Mouse (Mus musculus) stomach, postnatal 0 days (tissue): Measurements from ENCODE around the gene Cby1. TPM values are rescaled to one million over a fixed set of nuclear protein-coding genes. Genes with fewer than 3 reads are reported as not detected.

Source experiments
- ATAC-seq: fragments of 200-750 bp; cut with Nextera tagmentation; 2 replicates; pipeline ENCODE4 v1.8.0; 2017; ENCODE audit not compliant: low FRiP score, low TSS enrichment
- DNase-seq: peaks from one replicate; pipeline ENCODE4 v3.0.0-alpha.2; 2016; ENCODE audit warnings: low spot score
- H3K27ac ChIP-seq: fragments of 300-500 bp; sonication (generic); replicated peaks from 2 replicates; pipeline ENCODE4 v1.5.1; 2014; ENCODE audit warnings: mild to moderate bottlenecking, control low read depth
- H3K27me3 ChIP-seq: fragments of 300-500 bp; sonication (generic); 2 replicates; pipeline ENCODE4 v1.6.1; 2014; ENCODE audit warnings: low read length; ENCODE audit not compliant: control insufficient read depth, insufficient read depth
- H3K36me3 ChIP-seq: fragments of 300-500 bp; sonication (generic); 2 replicates; pipeline ENCODE4 v1.6.1; 2014; ENCODE audit warnings: low read length, mixed read lengths; ENCODE audit not compliant: control insufficient read depth, insufficient read depth
- H3K4me1 ChIP-seq: fragments of 300-500 bp; sonication (generic); replicated peaks from 2 replicates; pipeline ENCODE4 v1.6.1; 2014; ENCODE audit warnings: antibody characterized with exemption; ENCODE audit not compliant: control insufficient read depth, insufficient read depth
- H3K4me2 ChIP-seq: fragments of 300-500 bp; sonication (generic); replicated peaks from 2 replicates; pipeline ENCODE4 v1.6.1; 2014; ENCODE audit warnings: low read depth, mild to moderate bottlenecking, control low read depth, moderate library complexity
- H3K4me3 ChIP-seq: fragments of 300-500 bp; sonication (generic); 2 replicates; pipeline ENCODE4 v1.5.1; 2014; ENCODE audit warnings: low read depth, low read length, control low read depth
- H3K9ac ChIP-seq: fragments of 300-500 bp; sonication (generic); 2 replicates; pipeline ENCODE4 v1.6.1; 2014; ENCODE audit warnings: mild to moderate bottlenecking, low read length, control low read depth, mixed read lengths
- H3K9me3 ChIP-seq: fragments of 300-500 bp; sonication (generic); 2 replicates; pipeline ENCODE4 v1.6.1; 2016; ENCODE audit warnings: low read length; ENCODE audit not compliant: control insufficient read depth
- CTCF ChIP-seq: IDR thresholded peaks from 2 replicates; pipeline ENCODE4 v1.5.1; 2016; ENCODE audit warnings: antibody characterized with exemption, low read depth, mild to moderate bottlenecking, moderate library complexity
- EP300 ChIP-seq: optimal IDR thresholded peaks from 2 replicates; pipeline ENCODE3; 2016; ENCODE audit warnings: antibody characterized with exemption
- WGBS: fragments of 180-500 bp; shearing (Covaris S2); extraction: QIAGEN DNeasy Blood & Tissue Kit; methylation state at CpG from one replicate; pipeline ENCODE4 v1.1.7; 2014; 5-methylcytosine and 5-hydroxymethylcytosine counted together
- polyA plus RNA-seq: library from polyadenylated mRNA; unstranded; fragments of >200 nt; fragmentation: Nextera tagmentation; extraction: Ambion mirVana; gene quantifications from 2 replicates; pipeline ENCODE4 v1.2.1, GENCODE M21; 2015

Cby1 gene
- polyA plus RNA-seq, 1 experiment from 2014 or later, result 31.2 TPM

- Histone ChIP-seq H3K9ac (no peak overlapping the region), H3K9me3 (no peaks in the 10 kb centered on the region), H3K36me3 (no peaks in the 10 kb centered on the region), H3K4me3 (no peak overlapping the region), H3K4me2 (no peak overlapping the region), H3K27ac (no peak overlapping the region), H3K4me1 (no peaks in the 10 kb centered on the region), H3K27me3 (no peaks in the 10 kb centered on the region)
- ATAC-seq (no peak), DNase-seq (no peak)
- WGBS, result 77% methylated on average over 5 of the region's 5 CpGs
- TF ChIP-seq CTCF (no peak), EP300 (no peak)
Observed at GRCm38 (mm10) chr15:79692334-79692733, 33.3 kb downstream of the Cby1 start.

GRCm38 (mm10) chr15:79693740-79694139 lies 34.7 kb downstream of the Cby1 start:
- Histone ChIP-seq H3K9me3 (no peaks in the 10 kb centered on the region), H3K4me1 (no peaks in the 10 kb centered on the region), H3K27me3 (no peaks in the 10 kb centered on the region), H3K9ac (no peak overlapping the region), H3K36me3 (no peaks in the 10 kb centered on the region), H3K4me2 (no peak overlapping the region), H3K27ac (no peak overlapping the region), H3K4me3 (no peak overlapping the region)
- no peak for DNase-seq
- ATAC-seq, result no peak
- TF ChIP-seq CTCF, result no peak
- no peak for TF ChIP-seq EP300
- 78% methylated on average over 11 of the region's 11 CpGs for WGBS

- H3K9me3 ChIP-seq, result no peaks in the 10 kb centered on the region
- no peaks in the 10 kb centered on the region for H3K36me3 ChIP-seq
- H3K27me3 ChIP-seq, result no peaks in the 10 kb centered on the region
- H3K4me1 ChIP-seq, result no peaks in the 10 kb centered on the region
- 91% methylated on average over 4 of the region's 4 CpGs for WGBS
- TF ChIP-seq EP300, result no peak
- TF ChIP-seq CTCF, result no peak
- DNase-seq (no peak), ATAC-seq (no peak)
- no peak overlapping the region for H3K27ac ChIP-seq
- no peak overlapping the region for H3K4me2 ChIP-seq
- H3K9ac ChIP-seq, result no peak overlapping the region
- H3K4me3 ChIP-seq, result no peak overlapping the region
Observed at GRCm38 (mm10) chr15:79694512-79694911, 35.5 kb downstream of the Cby1 start.

- no peak for ATAC-seq
- no peak overlapping the region for H3K9ac ChIP-seq
Observed at GRCm38 (mm10) chr15:79695516-79695915, 36.5 kb downstream of the Cby1 start.

GRCm38 (mm10) chr15:79696508-79696907 lies 37.5 kb downstream of the Cby1 start:
- ATAC-seq, result no peak
- DNase-seq, result no peak
- H3K27me3 ChIP-seq, result no peaks in the 10 kb centered on the region
- no peak overlapping the region for H3K9ac ChIP-seq
- no peak overlapping the region for H3K27ac ChIP-seq
- 90% methylated on average over 2 of the region's 2 CpGs for WGBS
- H3K9me3 ChIP-seq, result no peaks in the 10 kb centered on the region
- no peak overlapping the region for H3K4me3 ChIP-seq
- TF ChIP-seq EP300, result no peak
- no peak for TF ChIP-seq CTCF
- no peaks in the 10 kb centered on the region for H3K36me3 ChIP-seq
- no peaks in the 10 kb centered on the region for H3K4me1 ChIP-seq
- no peak overlapping the region for H3K4me2 ChIP-seq

More at GRCm38 (mm10) chr15:79695516-79695915, 36.5 kb downstream of the Cby1 start:
- Histone ChIP-seq H3K9me3 (no peaks in the 10 kb centered on the region), H3K4me2 (no peak overlapping the region), H3K4me3 (no peak overlapping the region), H3K36me3 (no peaks in the 10 kb centered on the region), H3K27me3 (no peaks in the 10 kb centered on the region), H3K4me1 (no peaks in the 10 kb centered on the region), H3K27ac (no peak overlapping the region)
- TF ChIP-seq EP300 (no peak), CTCF (no peak)
- no peak for DNase-seq
- 33% methylated on average over 3 of the region's 3 CpGs for WGBS

- H3K4me2 ChIP-seq, result no peak overlapping the region
- TF ChIP-seq EP300, result no peak
- no peak for TF ChIP-seq CTCF
- no peak overlapping the region for H3K27ac ChIP-seq
- no peak overlapping the region for H3K9ac ChIP-seq
- ATAC-seq, result no peak
- no peak for DNase-seq
- H3K9me3 ChIP-seq, result no peaks in the 10 kb centered on the region
- WGBS, result 80% methylated on average over 6 of the region's 6 CpGs
- no peaks in the 10 kb centered on the region for H3K27me3 ChIP-seq
- no peaks in the 10 kb centered on the region for H3K36me3 ChIP-seq
- no peaks in the 10 kb centered on the region for H3K4me1 ChIP-seq
- no peak overlapping the region for H3K4me3 ChIP-seq
Observed at GRCm38 (mm10) chr15:79697011-79697410, 38.0 kb downstream of the Cby1 start.
